Mouse (Mus musculus) liver, postnatal 0 days (tissue): ENCODE measurements around the gene Tmem248. TPM values are rescaled to one million over a fixed set of nuclear protein-coding genes. Genes with fewer than 3 reads are reported as not detected.
A peak's percentile ranks its signal among the peaks of the same experiment; 100 is the strongest.

ENCODE experiments used
- ATAC-seq: fragments of 200-750 bp; cut with Nextera tagmentation; 2 replicates; pipeline ENCODE4 v1.8.0; 2017; ENCODE audit warnings: mild to moderate bottlenecking, moderate library complexity
- DNase-seq: peaks from one replicate; pipeline ENCODE4 v3.0.0-alpha.2; 2016
- H3K27ac ChIP-seq: fragments of 300-500 bp; sonication (generic); 2 replicates; pipeline ENCODE4 v1.5.1; 2014; ENCODE audit warnings: antibody characterized with exemption, moderate library complexity, mild to moderate bottlenecking, low read depth
- H3K27me3 ChIP-seq: fragments of 300-500 bp; sonication (generic); 2 replicates; pipeline ENCODE4 v1.6.1; 2014; ENCODE audit warnings: low read length, control low read depth, mixed read lengths; ENCODE audit not compliant: insufficient read depth
- H3K36me3 ChIP-seq: fragments of 300-500 bp; sonication (generic); replicated peaks from 2 replicates; pipeline ENCODE4 v1.6.1; 2014; ENCODE audit warnings: mild to moderate bottlenecking, control low read depth, low read length, moderate library complexity, mixed read lengths; ENCODE audit not compliant: insufficient read depth
- H3K4me1 ChIP-seq: fragments of 300-500 bp; sonication (generic); 2 replicates; pipeline ENCODE4 v1.6.1; 2014; ENCODE audit warnings: antibody characterized with exemption, mild to moderate bottlenecking, control low read depth; ENCODE audit not compliant: insufficient read depth
- H3K4me2 ChIP-seq: fragments of 300-500 bp; sonication (generic); 2 replicates; pipeline ENCODE4 v1.6.1; 2014; ENCODE audit warnings: low read depth, mild to moderate bottlenecking, low read length, moderate library complexity, mixed read lengths
- H3K4me3 ChIP-seq: fragments of 300-500 bp; sonication (generic); 2 replicates; pipeline ENCODE4 v1.5.1; 2014; ENCODE audit warnings: low read depth, low read length
- H3K9ac ChIP-seq: fragments of 300-500 bp; sonication (generic); replicated peaks from 2 replicates; pipeline ENCODE4 v1.6.1; 2014; ENCODE audit warnings: mild to moderate bottlenecking, moderate library complexity
- H3K9me3 ChIP-seq: fragments of 300-500 bp; sonication (generic); 2 replicates; pipeline ENCODE4 v1.6.1; 2016; ENCODE audit warnings: mild to moderate bottlenecking, control low read depth, low read length, mixed read lengths
- CTCF ChIP-seq: sonication (generic); IDR thresholded peaks from 2 replicates; pipeline ENCODE4 v1.5.1; 2016; ENCODE audit warnings: antibody characterized with exemption, low read depth
- EP300 ChIP-seq: IDR thresholded peaks from 2 replicates; pipeline ENCODE4 v1.6.1; 2016; ENCODE audit warnings: antibody characterized with exemption, low read depth, mild to moderate bottlenecking
- WGBS: fragments of 180-500 bp; shearing (Covaris S2); extraction: QIAGEN DNeasy Blood & Tissue Kit; methylation state at CpG from one replicate; pipeline ENCODE4 v1.1.7; 2014; ENCODE audit not compliant: insufficient replicate concordance; 5-methylcytosine and 5-hydroxymethylcytosine counted together
- polyA plus RNA-seq: library from polyadenylated mRNA; unstranded; fragments of >200 nt; fragmentation: Nextera tagmentation; extraction: Ambion mirVana; gene quantifications from 2 replicates; pipeline ENCODE4 v1.2.1, GENCODE M21; 2015

The Tmem248 gene
- polyA plus RNA-seq, 1 experiment from 2014 or later, result 30.7 TPM

GRCm38 (mm10) chr5:130226790-130227189, 9.9 kb downstream of the Tmem248 start:
- ATAC-seq (no peak), DNase-seq (no peak)
- Histone ChIP-seq H3K27ac (0 out of 2 replicates have a peak overlapping the region, but pooled peaks have one; percentile 2), H3K27me3 (no peaks in the 10 kb centered on the region), H3K4me2 (no peak overlapping the region), H3K9ac (no peak overlapping the region), H3K9me3 (no peaks in the 10 kb centered on the region), H3K4me1 (peaks cover 29% of the 10 kb centered on the region), H3K4me3 (no peak overlapping the region), H3K36me3 (peaks cover 26% of the 10 kb centered on the region)
- WGBS, result 80% methylated on average over 3 of the region's 3 CpGs
- TF ChIP-seq CTCF (no peak), EP300 (no peak)

GRCm38 (mm10) chr5:130228120-130228519, 11.2 kb downstream of the Tmem248 start:
- Histone ChIP-seq H3K36me3 (peaks cover 40% of the 10 kb centered on the region), H3K9ac (no peak overlapping the region), H3K4me1 (peaks cover 28% of the 10 kb centered on the region), H3K9me3 (no peaks in the 10 kb centered on the region), H3K4me3 (no peak overlapping the region), H3K27me3 (no peaks in the 10 kb centered on the region), H3K4me2 (no peak overlapping the region; the same call in 1 of the 2 replicates), H3K27ac (0 out of 2 replicates have a peak overlapping the region, but pooled peaks have one; percentile 34)
- WGBS, result 56% methylated on average over 4 of the region's 4 CpGs
- TF ChIP-seq CTCF (no peak), EP300 (no peak)
- no peak for DNase-seq
- no peak for ATAC-seq

- ATAC-seq (no peak), DNase-seq (no peak)
- H3K36me3 ChIP-seq, result peaks cover 88% of the 10 kb centered on the region
- 0 out of 2 replicates have a peak overlapping the region, but pooled peaks have one; percentile 48 for H3K27ac ChIP-seq
- no peak overlapping the region for H3K4me2 ChIP-seq
- TF ChIP-seq EP300, result no peak
- TF ChIP-seq CTCF, result no peak
- WGBS, result 71% methylated on average over 8 of the region's 8 CpGs
- no peaks in the 10 kb centered on the region for H3K9me3 ChIP-seq
- H3K4me1 ChIP-seq, result no peaks in the 10 kb centered on the region
- no peak overlapping the region for H3K9ac ChIP-seq
- H3K27me3 ChIP-seq, result no peaks in the 10 kb centered on the region
- no peak overlapping the region for H3K4me3 ChIP-seq
These were observed 19.4 kb downstream of the Tmem248 start for GRCm38 (mm10) chr5:130236302-130236701.

GRCm38 (mm10) chr5:130239236-130239635, 22.4 kb downstream of the Tmem248 start:
- ATAC-seq (no peak), DNase-seq (no peak)

GRCm38 (mm10) chr5:130239856-130240255, 23.0 kb downstream of the Tmem248 start:
- WGBS, result 95% methylated on average over 2 of the region's 2 CpGs
- TF ChIP-seq EP300 (no peak), CTCF (no peak)
- Histone ChIP-seq H3K27ac (no peak overlapping the region), H3K4me1 (no peaks in the 10 kb centered on the region), H3K27me3 (no peaks in the 10 kb centered on the region), H3K9me3 (no peaks in the 10 kb centered on the region), H3K36me3 (peaks cover 85% of the 10 kb centered on the region), H3K4me2 (no peak overlapping the region), H3K4me3 (no peak overlapping the region), H3K9ac (no peak overlapping the region)
- no peak for DNase-seq
- no peak for ATAC-seq

More at GRCm38 (mm10) chr5:130239236-130239635, 22.4 kb downstream of the Tmem248 start:
- Histone ChIP-seq H3K36me3 (peaks cover 83% of the 10 kb centered on the region), H3K27me3 (no peaks in the 10 kb centered on the region), H3K4me2 (no peak overlapping the region), H3K4me3 (no peak overlapping the region), H3K4me1 (no peaks in the 10 kb centered on the region), H3K27ac (no peak overlapping the region), H3K9ac (no peak overlapping the region), H3K9me3 (no peaks in the 10 kb centered on the region)
- WGBS, result 86% methylated on average over 7 of the region's 7 CpGs
- no peak for TF ChIP-seq EP300
- no peak for TF ChIP-seq CTCF

GRCm38 (mm10) chr5:130241426-130241825, 24.5 kb downstream of the Tmem248 start:
- Histone ChIP-seq H3K4me3 (no peak overlapping the region), H3K27ac (no peak overlapping the region), H3K9ac (no peak overlapping the region), H3K4me1 (no peaks in the 10 kb centered on the region), H3K4me2 (no peak overlapping the region), H3K36me3 (peaks cover 85% of the 10 kb centered on the region), H3K9me3 (no peaks in the 10 kb centered on the region), H3K27me3 (no peaks in the 10 kb centered on the region)
- WGBS, result 87% methylated on average over 12 of the region's 12 CpGs
- DNase-seq (no peak), ATAC-seq (no peak)
- TF ChIP-seq CTCF, result no peak

GRCm38 (mm10) chr5:130247823-130248222, 30.9 kb downstream of the Tmem248 start:
- Histone ChIP-seq H3K27ac (no peak overlapping the region), H3K4me3 (no peak overlapping the region), H3K27me3 (no peaks in the 10 kb centered on the region), H3K9ac (no peak overlapping the region), H3K36me3 (peaks cover 90% of the 10 kb centered on the region), H3K4me2 (no peak overlapping the region), H3K4me1 (no peaks in the 10 kb centered on the region), H3K9me3 (no peaks in the 10 kb centered on the region)
- TF ChIP-seq EP300 (no peak), CTCF (no peak)
- WGBS, result 49% methylated on average over 5 of the region's 5 CpGs
- no peak for DNase-seq
- ATAC-seq, result no peak
